Mouse (Mus musculus) adrenal gland, adult 2 months (tissue): ENCODE measurements around the gene Jph3. TPM values are rescaled to one million over a fixed set of nuclear protein-coding genes. Genes with fewer than 3 reads are reported as not detected.
A peak's percentile ranks its signal among the peaks of the same experiment; 100 is the strongest.

Experiments used
- DNase-seq: peaks from one replicate; pipeline ENCODE4 v3.0.0; 2021
- polyA plus RNA-seq: library from polyadenylated mRNA; depleted of rRNA; stranded (reverse); fragments of >200 nt; gene quantifications from 2 replicates; pipeline ENCODE4 v1.2.3, GENCODE M21; 2012
- total RNA-seq, 2 experiments: library from RNA; stranded (reverse); gene quantifications; 2 replicates each; pipeline ENCODE4 v1.2.3; 2021

The Jph3 gene
- total and polyA plus RNA-seq, 3 experiments = 1.6 to 3.1 (median 2.2) TPM

GRCm38 (mm10) chr8:121786542-121786941 is 57.1 kb downstream of the Jph3 start:
- DNase-seq = no peak

- peak; percentile 11 for DNase-seq
Observed at GRCm38 (mm10) chr8:121788786-121789185, 59.4 kb downstream of the Jph3 start.

- DNase-seq = no peak
Observed at GRCm38 (mm10) chr8:121792159-121792558, 62.7 kb downstream of the Jph3 start.

- no peak for DNase-seq
Observed at GRCm38 (mm10) chr8:121792627-121793026, 63.2 kb downstream of the Jph3 start.

- DNase-seq = no peak
Observed at GRCm38 (mm10) chr8:121794151-121794550, 64.7 kb downstream of the Jph3 start.

GRCm38 (mm10) chr8:121795461-121795860 is 66.0 kb downstream of the Jph3 start:
- no peak for DNase-seq

GRCm38 (mm10) chr8:121796406-121796805 is 67.0 kb downstream of the Jph3 start:
- peak; percentile 24 for DNase-seq

- DNase-seq = no peak
Observed at GRCm38 (mm10) chr8:121798401-121798800, 69.0 kb downstream of the Jph3 start.

GRCm38 (mm10) chr8:121804829-121805228 is 75.4 kb downstream of the Jph3 start:
- DNase-seq = no peak

GRCm38 (mm10) chr8:121806126-121806525 is 76.7 kb downstream of the Jph3 start:
- DNase-seq = no peak

- DNase-seq = no peak
Observed at GRCm38 (mm10) chr8:121808032-121808431, 78.6 kb downstream of the Jph3 start.

- peak; percentile 41 for DNase-seq
Observed at GRCm38 (mm10) chr8:121809524-121810155, 80.2 kb downstream of the Jph3 start.

GRCm38 (mm10) chr8:121811502-121811901 is 82.1 kb downstream of the Jph3 start:
- peak; percentile 21 for DNase-seq

GRCm38 (mm10) chr8:121811931-121812570 is 82.6 kb downstream of the Jph3 start:
- peak; percentile 38 for DNase-seq

GRCm38 (mm10) chr8:121818226-121818625 is 88.8 kb downstream of the Jph3 start:
- no peak for DNase-seq

- no peak for DNase-seq
Observed at GRCm38 (mm10) chr8:121820840-121821239, 91.4 kb downstream of the Jph3 start.

GRCm38 (mm10) chr8:121821320-121821719 is 91.9 kb downstream of the Jph3 start:
- no peak for DNase-seq

- DNase-seq = no peak
Observed at GRCm38 (mm10) chr8:121821770-121822169, 92.3 kb downstream of the Jph3 start.

GRCm38 (mm10) chr8:121827726-121828125 is 98.3 kb downstream of the Jph3 start:
- DNase-seq = no peak

GRCm38 (mm10) chr8:121828376-121829023 is 99.1 kb downstream of the Jph3 start:
- no peak for DNase-seq

GRCm38 (mm10) chr8:121829048-121829776 is 99.8 kb downstream of the Jph3 start, which contains the start of gene Klhdc4:
TSS of gene Klhdc4 (minus strand) at chr8:121829569.
- peak; percentile 91 for DNase-seq

GRCm38 (mm10) chr8:121829777-121830362 is 100.4 kb downstream of the Jph3 start:
- DNase-seq = no peak
